Comparison of ENCODE assay signal across 11 mouse cellular contexts in the genomic region with DNA sequence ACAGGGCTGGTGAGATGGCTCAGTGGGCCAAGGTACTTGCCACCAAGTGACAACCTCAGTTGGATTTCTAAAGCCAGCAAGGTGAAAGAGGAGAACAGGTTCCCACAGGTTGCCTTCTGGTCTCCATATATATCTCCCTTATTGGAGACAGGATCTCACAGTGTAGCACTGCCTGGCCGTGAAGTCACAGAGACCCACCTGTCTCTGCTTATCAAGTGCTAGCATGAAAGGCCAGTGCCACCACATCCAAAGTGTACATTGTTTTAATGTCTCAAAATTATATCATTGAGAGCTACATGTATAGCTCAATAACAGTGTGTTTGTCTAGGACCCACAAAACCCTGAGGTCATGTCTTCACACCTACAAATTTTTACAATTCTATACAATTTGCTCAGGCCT. TPM values are rescaled to one million over a fixed set of nuclear protein-coding genes. Genes with fewer than 3 reads are reported as not detected.
DNase-seq lines count a peak whose midpoint lies in the region; ATAC-seq and TF ChIP-seq lines count a peak whose summit lies in the region.
"Had no signal": no experiment of that assay in that cellular context is flagged by ENCODE, and none has a peak within 500 bp of the region (broad histone marks: within the 10 kb centered on the region; RNA-seq: fewer than 3 reads in every experiment).

No protein-coding gene starts in this region.

- ATAC-seq in intestine, embryonic 15.5 days: no peak
- no peak for ATAC-seq in intestine, embryonic 16.5 days

- peak overlapping the region; percentile 71; the same call in 1 of the 2 replicates for H3K4me2 ChIP-seq in intestine, embryonic 15.5 days (replicated peaks)
- H3K4me2 ChIP-seq in intestine, embryonic 16.5 days (ENCODE audit: low read depth, low read length): no peak overlapping the region
- peak overlapping the region; percentile 82 for H3K4me2 ChIP-seq in myocyte (ENCODE audit: low read depth)

- H3K27ac ChIP-seq in intestine, embryonic 15.5 days: no peak overlapping the region
- H3K27ac ChIP-seq in intestine, embryonic 16.5 days (ENCODE audit: low read length): no peak overlapping the region
- H3K27ac ChIP-seq in embryonic facial prominence, embryonic 10.5 days (replicated peaks): no peak overlapping the region
- no peak overlapping the region for H3K27ac ChIP-seq in left cerebral cortex, adult 2 months

- H3K4me3 ChIP-seq in intestine, embryonic 15.5 days (replicated peaks): no peak overlapping the region
- H3K4me3 ChIP-seq in intestine, embryonic 16.5 days (ENCODE audit: low read length): no peak overlapping the region
- peak overlapping the region; percentile 80 for H3K4me3 ChIP-seq in embryonic facial prominence, embryonic 10.5 days
- H3K4me3 ChIP-seq in myocyte: peak overlapping the region; percentile 86
- no peak overlapping the region for H3K4me3 ChIP-seq in left cerebral cortex, adult 2 months

- DNase-seq in embryonic facial prominence, embryonic 10.5 days (ENCODE audit: low spot score): no peak
- peak; percentile 5 for DNase-seq in induced T-regulatory cell, adult 2 months (ENCODE audit: low read depth)
- DNase-seq in left cerebral cortex, adult 2 months (ENCODE audit: extremely low spot score in 1 of 2, low spot score in 2 of 2): no peak
- DNase-seq in gastrocnemius, adult 8-10 months (ENCODE audit: low spot score in 2 of 2): no peak
- DNase-seq in spleen, postnatal 10 days (ENCODE audit: low spot score in 2 of 2): no peak
- DNase-seq: adrenal gland, postnatal 25 days; cerebellum, adult 9-11 months; right cerebral cortex, postnatal 14 days had no signal

- H3K36me3 ChIP-seq in intestine, embryonic 15.5 days: no peaks in the 10 kb centered on the region; the same call in 1 of the 2 replicates
- peaks cover 4% of the 10 kb centered on the region; the same call in 1 of the 2 replicates for H3K36me3 ChIP-seq in intestine, embryonic 16.5 days (ENCODE audit: control insufficient read depth, insufficient read depth, low read length)
- H3K36me3 ChIP-seq in embryonic facial prominence, embryonic 10.5 days (replicated peaks): peaks cover 19% of the 10 kb centered on the region
- no peaks in the 10 kb centered on the region for H3K36me3 ChIP-seq in myocyte (ENCODE audit: control insufficient read depth, insufficient read depth)

- WGBS in intestine, embryonic 15.5 days: 93% methylated on average over 1 of the region's 1 CpGs
- WGBS in intestine, embryonic 16.5 days: 93% methylated on average over 1 of the region's 1 CpGs
- 94% methylated on average over 1 of the region's 1 CpGs for WGBS in embryonic facial prominence, embryonic 10.5 days

- no peaks in the 10 kb centered on the region for H3K27me3 ChIP-seq in intestine, embryonic 15.5 days (replicated peaks)
- no peaks in the 10 kb centered on the region for H3K27me3 ChIP-seq in intestine, embryonic 16.5 days (replicated peaks; ENCODE audit: control insufficient read depth, insufficient read depth, low read length)
- H3K27me3 ChIP-seq in embryonic facial prominence, embryonic 10.5 days (replicated peaks; ENCODE audit: low read depth, poor library complexity, severe bottlenecking): no peaks in the 10 kb centered on the region
- no peaks in the 10 kb centered on the region for H3K27me3 ChIP-seq in myocyte (ENCODE audit: control insufficient read depth, insufficient read depth, insufficient read length)

- no peak for TF ChIP-seq CTCF in left cerebral cortex, adult 2 months (IDR thresholded peaks at IDR 0.05)

- H3K79me2 ChIP-seq in myocyte (ENCODE audit: control insufficient read depth, insufficient read depth): no peaks in the 10 kb centered on the region

- TF ChIP-seq POLR2A in myocyte (IDR thresholded peaks at IDR 0.05; ENCODE audit: insufficient read length, low read depth): no peak

- no peaks in the 10 kb centered on the region for H3K9me3 ChIP-seq in intestine, embryonic 15.5 days
- peaks cover 7% of the 10 kb centered on the region; the same call in 1 of the 2 replicates for H3K9me3 ChIP-seq in intestine, embryonic 16.5 days (ENCODE audit: control insufficient read depth, low read length)
- peaks cover 5% of the 10 kb centered on the region; the same call in 1 of the 2 replicates for H3K9me3 ChIP-seq in embryonic facial prominence, embryonic 10.5 days

- intact Hi-C loops in left cerebral cortex, adult 2 months (cut with DNase I): loop anchor here (10.0 kb wide), 2 partner anchors 111 to 141 kb away; partner anchors contain the start of genes Zfp26 and Zfp426

- no peak overlapping the region for H3ac ChIP-seq in myocyte (ENCODE audit: control insufficient read depth, insufficient read length)

- no peaks in the 10 kb centered on the region for H3K4me1 ChIP-seq in intestine, embryonic 15.5 days (replicated peaks)
- no peaks in the 10 kb centered on the region for H3K4me1 ChIP-seq in intestine, embryonic 16.5 days (ENCODE audit: control insufficient read depth, insufficient read depth, low read length)
- peaks cover 12% of the 10 kb centered on the region; the same call in 1 of the 2 replicates for H3K4me1 ChIP-seq in embryonic facial prominence, embryonic 10.5 days

- no peak overlapping the region for H3K9ac ChIP-seq in intestine, embryonic 15.5 days
- H3K9ac ChIP-seq in intestine, embryonic 16.5 days (ENCODE audit: low read depth, low read length): no peak overlapping the region

TF ChIP-seq in myocyte, 11 proteins besides CTCF, POLR2A, EP300 and RAD21:
- peak in 2 of 3 experiments; percentile 57 to 63 for TF ChIP-seq MYOD1 (IDR thresholded peaks at IDR 0.05; ENCODE audit: control insufficient read depth in 1 of 3, insufficient read length in 2 of 3, low read depth in 2 of 3)
- TF ChIP-seq CEBPB (IDR thresholded peaks at IDR 0.05; ENCODE audit: insufficient read depth, poor library complexity, severe bottlenecking): no peak

RNA-seq across cellular contexts. Expression of gene Zfp846, which starts 25.2 kb away (rescaled TPM):
- 12.0 and 13.8 TPM in 2 replicates for polyA plus RNA-seq in intestine, embryonic 15.5 days (2015; fragmentation: Nextera tagmentation; extraction: Ambion mirVana)
- polyA plus RNA-seq in intestine, embryonic 16.5 days (2015; fragmentation: Nextera tagmentation; extraction: Ambion mirVana): 10.7 and 11.7 TPM in 2 replicates
- polyA plus RNA-seq in embryonic facial prominence, embryonic 10.5 days (2016; fragmentation: Nextera tagmentation; extraction: Ambion mirVana): 16.6 and 18.8 TPM in 2 replicates
- 1.7 TPM for polyA plus RNA-seq in myocyte (2012; fragmentation: generic; extraction: Trizol)
- total RNA-seq in left cerebral cortex, adult 2 months (2021): 10 to 100 TPM; 19.0 to 21.1 TPM
- total RNA-seq in gastrocnemius, adult 8-10 months (2022): 1 to 10 TPM; 2.0 to 4.2 (median 2.5) TPM

RNA-seq across cellular contexts. Expression of gene Ubl5, which starts 36.4 kb away (rescaled TPM):
- polyA plus RNA-seq in intestine, embryonic 15.5 days (2015; fragmentation: Nextera tagmentation; extraction: Ambion mirVana): 356 and 399 TPM in 2 replicates
- polyA plus RNA-seq in intestine, embryonic 16.5 days (2015; fragmentation: Nextera tagmentation; extraction: Ambion mirVana): 356 and 361 TPM in 2 replicates
- 356 and 365 TPM in 2 replicates for polyA plus RNA-seq in embryonic facial prominence, embryonic 10.5 days (2016; fragmentation: Nextera tagmentation; extraction: Ambion mirVana)
- polyA plus RNA-seq in myocyte (2012; fragmentation: generic; extraction: Trizol): 762 TPM
- 100 to 1,000 TPM; 289 to 312 TPM for total RNA-seq in left cerebral cortex, adult 2 months (2021)
- 100 to 1,000 TPM; 164 to 206 (median 183) TPM for total RNA-seq in gastrocnemius, adult 8-10 months (2022)

RNA-seq across cellular contexts. Expression of gene Fbxl12, which starts 38.3 kb away (rescaled TPM):
- 14.7 and 16.4 TPM in 2 replicates for polyA plus RNA-seq in intestine, embryonic 15.5 days (2015; fragmentation: Nextera tagmentation; extraction: Ambion mirVana)
- 16.5 and 17.3 TPM in 2 replicates for polyA plus RNA-seq in intestine, embryonic 16.5 days (2015; fragmentation: Nextera tagmentation; extraction: Ambion mirVana)
- 18.7 and 18.9 TPM in 2 replicates for polyA plus RNA-seq in embryonic facial prominence, embryonic 10.5 days (2016; fragmentation: Nextera tagmentation; extraction: Ambion mirVana)
- 10.6 TPM for polyA plus RNA-seq in myocyte (2012; fragmentation: generic; extraction: Trizol)
- total RNA-seq in left cerebral cortex, adult 2 months (2021): 10 to 100 TPM; 26.4 to 28.6 TPM
- 1 to 10 TPM; 3.8 to 5.9 (median 4.7) TPM for total RNA-seq in gastrocnemius, adult 8-10 months (2022)

RNA-seq across cellular contexts. Expression of gene Pin1, which starts 45.6 kb away (rescaled TPM):
- 44.1 and 46.8 TPM in 2 replicates for polyA plus RNA-seq in intestine, embryonic 15.5 days (2015; fragmentation: Nextera tagmentation; extraction: Ambion mirVana)
- 42.0 and 45.4 TPM in 2 replicates for polyA plus RNA-seq in intestine, embryonic 16.5 days (2015; fragmentation: Nextera tagmentation; extraction: Ambion mirVana)
- polyA plus RNA-seq in embryonic facial prominence, embryonic 10.5 days (2016; fragmentation: Nextera tagmentation; extraction: Ambion mirVana): 82.2 and 87.9 TPM in 2 replicates
- polyA plus RNA-seq in myocyte (2012; fragmentation: generic; extraction: Trizol): 36.8 TPM
- 10 to 100 TPM; 40.0 to 41.5 TPM for total RNA-seq in left cerebral cortex, adult 2 months (2021)
- 10 to 100 TPM; 12.2 to 15.0 (median 13.7) TPM for total RNA-seq in gastrocnemius, adult 8-10 months (2022)

Comparison
In these comparisons a context has a peak if more than half of its experiments do, and no peak if none do; other contexts are left out.
1. H3K4me3 ChIP-seq: peak in embryonic facial prominence, embryonic 10.5 days (single experiment) and myocyte (single experiment); none in intestine, embryonic 15.5 days (single experiment), intestine, embryonic 16.5 days (single experiment) and left cerebral cortex, adult 2 months (single experiment).